Mouse (Mus musculus): ENCODE results near the gene Zfp280b. TPM values are rescaled to one million over a fixed set of nuclear protein-coding genes. Genes with fewer than 3 reads are reported as not detected.

The Zfp280b gene
- total and polyA plus RNA-seq, 3 experiments = 19.0 to 36.6 (median 24.4) TPM

DNA sequence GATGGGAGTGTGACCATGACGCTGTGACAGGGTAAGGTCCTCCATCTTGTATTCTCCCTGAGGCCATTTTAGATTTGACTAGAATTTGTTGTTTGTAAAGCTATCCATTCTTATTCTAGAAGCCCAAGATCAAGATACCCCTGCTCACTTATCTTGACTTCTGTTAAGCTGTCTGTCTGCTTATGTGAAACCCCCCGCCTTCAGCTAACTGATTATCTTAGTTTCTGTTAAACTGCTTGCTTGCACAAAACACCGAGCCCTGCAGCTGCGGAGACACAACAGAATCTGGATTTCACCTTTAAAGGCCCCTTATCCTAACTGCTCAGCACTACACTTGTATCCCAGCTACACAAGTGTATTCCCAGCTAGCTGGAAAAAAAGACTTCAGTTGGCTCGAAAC is 4.5 kb downstream of the Zfp280b start:
- H3K9me3 ChIP-seq (replicated peaks; ENCODE audit: low read length) = no peaks in the 10 kb centered on the region
- no peak for DNase-seq (ENCODE audit: extremely low read depth)
- dilution Hi-C loops (cut with MboI; ENCODE audit: extremely low pct_ligation_motif_present, extremely low pct_unique_long_range_greater_than_20kb, low sequenced_read_pairs) = no loop called here
- H3K79me2 ChIP-seq (replicated peaks; ENCODE audit: control insufficient read depth, extremely low read depth, insufficient read depth, poor library complexity, severe bottlenecking) = peaks cover 74% of the 10 kb centered on the region
- H3K4me2 ChIP-seq (ENCODE audit: insufficient read depth, low read depth, poor library complexity, severe bottlenecking) = no peak overlapping the region
- TF ChIP-seq E2F4 (IDR thresholded peaks at IDR 0.05; ENCODE audit: insufficient replicate concordance, low read depth, low read length) (no peak), JUN (IDR thresholded peaks at IDR 0.05; ENCODE audit: insufficient read depth, low read depth, low read length) (no peak), RCOR1 (conservative IDR thresholded peaks at IDR 0.05; ENCODE audit: low read depth, low read length) (no peak), MAFK (IDR thresholded peaks at IDR 0.05; ENCODE audit: insufficient replicate concordance, low read length) (no peak), USF2 (conservative IDR thresholded peaks at IDR 0.05; ENCODE audit: low read depth, low read length) (no peak), NELFE (IDR thresholded peaks at IDR 0.05; ENCODE audit: low read depth, low read length) (no peak), SIN3A (IDR thresholded peaks at IDR 0.05; ENCODE audit: low read length) (no peak), CTCF (conservative IDR thresholded peaks at IDR 0.05 in 1 of 2, IDR thresholded peaks at IDR 0.05 in 1 of 2; ENCODE audit: low read depth in 2 of 2, low read length in 2 of 2) (no peak), POLR2AphosphoS2 (IDR thresholded peaks at IDR 0.05; ENCODE audit: low read depth, low read length) (no peak), IRF4 (IDR thresholded peaks at IDR 0.05; ENCODE audit: low read depth, low read length) (no peak), JUND (conservative IDR thresholded peaks at IDR 0.05; ENCODE audit: low read depth, low read length) (no peak)
- no peaks in the 10 kb centered on the region for H3K27me3 ChIP-seq (replicated peaks)
- H3K36me3 ChIP-seq (replicated peaks in 1 of 2; ENCODE audit: control insufficient read depth in 1 of 2, insufficient read depth in 1 of 2, low read length in 1 of 2) = peaks cover 38 to 65% of the 10 kb centered on the region in 2 experiments
- no peak overlapping the region for H3K9ac ChIP-seq (ENCODE audit: insufficient read depth, low read depth)
- in situ Hi-C loops (cut with MboI; ENCODE audit: low pct_ligation_motif_present, low pct_unique_long_range_greater_than_20kb, low sequenced_read_pairs) = no loop called here
- H3K4me3 ChIP-seq (replicated peaks in 1 of 3; ENCODE audit: low read depth in 2 of 3, low read length in 2 of 3, poor library complexity in 1 of 3) = no peak overlapping the region
- no peak overlapping the region for H3K27ac ChIP-seq (ENCODE audit: insufficient read depth, low read depth)
- peaks cover 0 to 21% of the 10 kb centered on the region in 2 experiments; a peak in 2 of 4 replicates for H3K4me1 ChIP-seq (ENCODE audit: control insufficient read depth in 1 of 2, insufficient read depth in 2 of 2)

DNA sequence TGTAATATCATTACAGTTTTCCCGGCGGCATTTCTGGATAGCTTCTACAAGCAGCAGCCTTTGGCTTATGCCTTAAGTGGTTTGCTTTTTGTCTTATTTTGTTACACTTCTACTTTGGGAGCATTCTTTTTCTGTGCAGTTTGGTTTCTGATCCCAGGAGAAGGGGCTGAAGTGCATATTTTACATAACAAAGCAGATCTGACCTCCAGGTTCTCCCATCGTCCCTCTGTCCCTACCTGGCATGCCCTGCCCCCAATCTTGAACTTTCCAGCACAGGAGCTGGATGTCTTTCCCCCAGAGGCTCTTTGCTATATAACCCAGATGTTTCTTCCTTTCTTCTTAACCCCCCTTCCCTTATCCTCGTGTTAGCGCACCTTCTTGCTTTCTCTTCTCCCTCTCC is 12.9 kb downstream of the Zfp280b start:
- TF ChIP-seq MAFK (IDR thresholded peaks at IDR 0.05; ENCODE audit: insufficient replicate concordance, low read length) (no peak), MYC (IDR thresholded peaks at IDR 0.05; ENCODE audit: low read depth, low read length) (no peak), TCF12 (IDR thresholded peaks at IDR 0.05; ENCODE audit: low read depth, low read length) (no peak), NRF1 (IDR thresholded peaks at IDR 0.05; ENCODE audit: low read depth, low read length) (no peak), GABPA (IDR thresholded peaks at IDR 0.05; ENCODE audit: insufficient replicate concordance, low read depth, low read length) (no peak)
- Histone ChIP-seq H3K9ac (ENCODE audit: insufficient read depth, low read depth) (no peak overlapping the region), H3K4me2 (ENCODE audit: insufficient read depth, low read depth, poor library complexity, severe bottlenecking) (no peak overlapping the region), H3K4me3 (replicated peaks in 1 of 3; ENCODE audit: low read depth in 2 of 3, low read length in 2 of 3, poor library complexity in 1 of 3) (no peak overlapping the region), H3K27ac (ENCODE audit: insufficient read depth, low read depth) (no peak overlapping the region), H3K79me2 (replicated peaks; ENCODE audit: control insufficient read depth, extremely low read depth, insufficient read depth, poor library complexity, severe bottlenecking) (peaks cover 4% of the 10 kb centered on the region), H3K27me3 (replicated peaks) (no peaks in the 10 kb centered on the region), H3K36me3 (replicated peaks in 1 of 2; ENCODE audit: control insufficient read depth in 1 of 2, insufficient read depth in 1 of 2, low read length in 1 of 2) (peaks cover 24 to 27% of the 10 kb centered on the region in 2 experiments), H3K4me1 (ENCODE audit: control insufficient read depth in 1 of 2, insufficient read depth in 2 of 2) (no peaks in the 10 kb centered on the region), H3K9me3 (replicated peaks; ENCODE audit: low read length) (no peaks in the 10 kb centered on the region)
- in situ Hi-C loops (cut with MboI; ENCODE audit: low pct_ligation_motif_present, low pct_unique_long_range_greater_than_20kb, low sequenced_read_pairs) = no loop called here
- DNase-seq (ENCODE audit: extremely low read depth) = no peak
- dilution Hi-C loops (cut with MboI; ENCODE audit: extremely low pct_ligation_motif_present, extremely low pct_unique_long_range_greater_than_20kb, low sequenced_read_pairs) = no loop called here

Measured in CH12.LX (cell line).